Mouse (Mus musculus) stomach, postnatal 0 days (tissue): ENCODE results near the gene Trmt44.

Experiments
- CTCF ChIP-seq: IDR thresholded peaks from 2 replicates; pipeline ENCODE4 v1.5.1; 2016; ENCODE audit warnings: antibody characterized with exemption, low read depth, mild to moderate bottlenecking, moderate library complexity
- EP300 ChIP-seq: optimal IDR thresholded peaks from 2 replicates; pipeline ENCODE3; 2016; ENCODE audit warnings: antibody characterized with exemption

DNA sequence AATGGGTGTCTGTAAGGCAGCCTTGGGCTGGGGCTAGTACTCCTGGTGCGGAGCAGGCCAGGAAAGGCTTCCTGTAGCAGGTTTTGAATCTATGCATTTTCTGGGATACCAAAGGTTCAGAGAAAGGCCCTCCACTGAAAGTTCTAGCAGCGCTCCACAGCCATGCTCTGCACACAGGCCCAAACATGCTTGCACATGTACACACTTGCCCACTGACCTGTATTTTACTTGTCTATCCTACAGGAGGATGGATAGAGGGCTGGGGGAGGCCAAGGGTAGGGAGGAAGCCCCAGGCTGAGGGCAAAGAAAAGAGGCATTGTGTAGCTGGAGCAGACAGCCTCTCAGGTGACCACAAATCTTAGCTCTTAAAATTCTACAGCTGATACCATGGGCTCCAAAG, 50.5 kb downstream of the Trmt44 start:
- TF ChIP-seq CTCF = no peak
- TF ChIP-seq EP300 = no peak
